In the genomic region with DNA sequence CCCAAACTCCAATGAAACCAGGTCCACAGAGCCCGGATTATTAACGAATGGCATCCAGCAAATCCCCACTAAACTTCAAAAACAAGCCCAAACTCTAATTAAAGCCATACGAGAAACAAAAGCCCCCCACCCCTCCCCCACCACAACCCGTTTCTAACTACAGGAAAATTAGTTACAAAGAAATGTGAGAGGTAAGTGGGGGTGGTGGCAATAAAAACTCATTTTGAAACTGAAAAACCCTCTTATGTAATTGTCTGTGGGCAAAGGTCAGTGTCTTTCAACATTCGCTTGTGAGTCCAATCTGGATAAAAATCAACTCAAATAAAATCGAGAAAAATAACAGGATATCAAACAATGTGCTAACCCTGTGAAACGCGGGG, we compare ENCODE assay signal across 8 mouse cellular contexts. TPM values are rescaled to one million over a fixed set of nuclear protein-coding genes. Genes with fewer than 3 reads are reported as not detected.
DNase-seq lines count a peak whose midpoint lies in the region.

No protein-coding gene starts in this region.

- H3K4me3 ChIP-seq in heart, embryonic 10.5 days, result peak overlapping the region; percentile 38; the same call in 1 of the 2 replicates

- DNase-seq in heart, embryonic 10.5 days (ENCODE audit: low spot score), result no peak
- DNase-seq in heart, adult 9 months (ENCODE audit: low spot score in 2 of 2), result no peak
- DNase-seq in retina, embryonic 14.5 days (ENCODE audit: low spot score), result peak; percentile 10
- DNase-seq in retina, postnatal 1 day, result no peak
- DNase-seq in kidney, adult 9 months, result peak; percentile 90
- no peak for DNase-seq in natural killer cell, adult 2 months (ENCODE audit: low spot score in 2 of 2)
- no peak for DNase-seq in adrenal gland, postnatal 10 days
- no peak for DNase-seq in right cerebral cortex, postnatal 14 days

- no peaks in the 10 kb centered on the region for H3K36me3 ChIP-seq in heart, embryonic 10.5 days

- peaks cover 54% of the 10 kb centered on the region for H3K4me1 ChIP-seq in heart, embryonic 10.5 days

- H3K27ac ChIP-seq in heart, embryonic 10.5 days, result no peak overlapping the region

- H3K9me3 ChIP-seq in heart, embryonic 10.5 days, result no peaks in the 10 kb centered on the region

- no peaks in the 10 kb centered on the region for H3K27me3 ChIP-seq in heart, embryonic 10.5 days (ENCODE audit: insufficient read depth, poor library complexity, severe bottlenecking)

- 46% methylated on average over 8 of the region's 8 CpGs for WGBS in heart, embryonic 10.5 days

RNA-seq across cellular contexts. Expression of a gene that starts 4.8 kb away (rescaled TPM):
- polyA plus RNA-seq in heart, embryonic 10.5 days (2016; fragmentation: Nextera tagmentation; extraction: Ambion mirVana), result 32.7 and 43.1 TPM in 2 replicates
- total RNA-seq in adrenal gland, postnatal 10 days (2021), result 10 to 100 TPM; 23.0 to 83.7 TPM

RNA-seq across cellular contexts. Expression of a gene that starts 46.6 kb away (rescaled TPM):
- 44.9 and 53.3 TPM in 2 replicates for polyA plus RNA-seq in heart, embryonic 10.5 days (2016; fragmentation: Nextera tagmentation; extraction: Ambion mirVana)
- total RNA-seq in adrenal gland, postnatal 10 days (2021), result 100 to 1,000 TPM; 113 to 127 TPM

Comparison
In these comparisons a context has a peak if more than half of its experiments do, and no peak if none do; other contexts are left out.
1. DNase-seq: peak in retina, embryonic 14.5 days (single experiment) and kidney, adult 9 months (single experiment); none in heart, embryonic 10.5 days (single experiment), heart, adult 9 months (0 of 2), retina, postnatal 1 day (single experiment), natural killer cell, adult 2 months (0 of 2), adrenal gland, postnatal 10 days (single experiment) and right cerebral cortex, postnatal 14 days (single experiment).